Mouse (Mus musculus): ENCODE data around the gene Map2k6.
"Not testable (repeated sequence)": the region's sequence is repeated elsewhere in the genome, so short reads cannot be mapped to it uniquely, and the experiment has no call there.

Gene Map2k6

GRCm38 (mm10) chr11:110398553-110399239 lies at the start of gene Map2k6:
Gene Map2k6, plus strand, starts transcription at chr11:110399122.
- DNase-seq = peak; percentile 86

GRCm38 (mm10) chr11:110354261-110354660 lies 44.7 kb upstream of the Map2k6 start:
- no peak for DNase-seq

GRCm38 (mm10) chr11:110355131-110355530 lies 43.8 kb upstream of the Map2k6 start:
- not testable (repeated sequence) for DNase-seq

GRCm38 (mm10) chr11:110357756-110358551 lies 41.0 kb upstream of the Map2k6 start:
- DNase-seq = peak; percentile 74

DNA sequence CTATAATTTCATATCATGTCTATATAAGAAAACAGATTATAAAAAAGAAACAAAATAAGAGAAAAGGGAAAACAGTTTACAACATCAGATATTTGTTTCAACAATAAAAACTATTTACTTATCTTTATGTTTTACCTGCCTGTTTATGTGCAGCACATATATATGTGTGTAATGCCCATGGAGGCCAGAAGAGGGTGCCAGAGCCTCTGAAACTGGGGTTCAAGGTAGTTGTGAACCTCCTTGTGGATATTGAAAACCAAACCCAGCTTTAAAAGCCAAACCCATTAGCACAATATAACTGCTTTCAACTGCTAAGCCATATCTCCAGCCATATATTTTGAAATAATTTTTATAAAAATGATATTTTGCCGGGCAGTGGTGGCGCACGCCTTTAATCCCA lies 33.9 kb upstream of the Map2k6 start:
- peak; percentile 60 for DNase-seq

DNA sequence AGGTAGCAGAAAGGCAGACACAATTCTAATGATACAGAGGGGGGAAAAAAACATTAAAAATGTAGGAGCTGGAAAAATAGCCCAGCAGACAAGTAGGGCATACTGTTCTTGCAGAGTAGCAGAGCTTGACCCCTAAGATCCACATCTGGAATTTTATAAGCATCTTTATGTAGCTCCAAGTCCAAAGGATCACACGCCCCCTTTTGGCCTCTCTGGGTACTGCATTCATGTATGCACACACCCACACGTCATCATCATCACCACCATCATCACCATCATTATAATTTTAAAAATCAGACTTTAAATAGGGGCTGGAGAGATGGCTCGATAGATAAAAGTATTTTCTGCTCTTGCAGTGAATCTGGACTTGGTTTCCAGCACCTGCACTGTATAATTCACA lies 32.0 kb upstream of the Map2k6 start:
- no peak for DNase-seq

DNA sequence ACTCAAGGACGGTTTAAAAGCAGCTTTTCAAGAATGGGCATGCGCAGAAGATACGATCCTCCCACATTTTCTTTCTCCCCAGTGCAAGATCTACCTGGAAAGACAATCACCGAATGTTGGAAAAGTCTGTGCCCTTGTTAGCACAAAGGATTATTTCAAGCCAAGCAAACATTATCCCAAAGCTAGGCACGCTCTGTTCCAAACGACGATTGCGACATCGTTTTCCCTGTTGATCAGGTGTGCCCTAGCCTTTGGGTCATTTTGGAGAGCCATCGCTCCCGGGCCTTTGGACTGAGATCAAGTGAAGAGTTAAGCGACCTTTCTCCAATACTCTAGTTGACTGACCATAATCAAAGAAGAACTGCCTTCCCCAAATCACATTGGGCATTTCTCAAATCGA lies 31.3 kb upstream of the Map2k6 start:
- no peak for DNase-seq

GRCm38 (mm10) chr11:110369312-110370019 lies 29.5 kb upstream of the Map2k6 start:
- no peak for DNase-seq

DNA sequence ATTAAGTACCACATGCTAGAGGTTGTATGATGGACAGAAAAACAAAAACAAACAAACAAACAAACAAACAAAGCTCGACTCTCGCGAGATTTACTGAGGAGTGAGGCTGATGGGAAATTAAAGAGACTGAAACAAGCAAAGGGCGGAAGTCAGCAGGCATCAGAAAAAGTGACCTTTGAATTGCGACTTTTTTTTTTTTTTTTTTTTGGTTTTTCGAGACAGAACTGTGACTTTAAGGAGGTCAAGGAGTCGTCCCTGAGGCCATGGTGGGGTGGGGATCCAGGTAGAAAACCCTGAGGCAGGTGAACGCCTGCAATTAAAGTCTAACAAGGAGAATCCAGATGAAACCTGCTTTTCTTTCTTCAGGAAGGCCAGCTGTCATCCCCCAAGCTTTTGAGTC lies 27.1 kb upstream of the Map2k6 start:
- DNase-seq = no peak

DNA sequence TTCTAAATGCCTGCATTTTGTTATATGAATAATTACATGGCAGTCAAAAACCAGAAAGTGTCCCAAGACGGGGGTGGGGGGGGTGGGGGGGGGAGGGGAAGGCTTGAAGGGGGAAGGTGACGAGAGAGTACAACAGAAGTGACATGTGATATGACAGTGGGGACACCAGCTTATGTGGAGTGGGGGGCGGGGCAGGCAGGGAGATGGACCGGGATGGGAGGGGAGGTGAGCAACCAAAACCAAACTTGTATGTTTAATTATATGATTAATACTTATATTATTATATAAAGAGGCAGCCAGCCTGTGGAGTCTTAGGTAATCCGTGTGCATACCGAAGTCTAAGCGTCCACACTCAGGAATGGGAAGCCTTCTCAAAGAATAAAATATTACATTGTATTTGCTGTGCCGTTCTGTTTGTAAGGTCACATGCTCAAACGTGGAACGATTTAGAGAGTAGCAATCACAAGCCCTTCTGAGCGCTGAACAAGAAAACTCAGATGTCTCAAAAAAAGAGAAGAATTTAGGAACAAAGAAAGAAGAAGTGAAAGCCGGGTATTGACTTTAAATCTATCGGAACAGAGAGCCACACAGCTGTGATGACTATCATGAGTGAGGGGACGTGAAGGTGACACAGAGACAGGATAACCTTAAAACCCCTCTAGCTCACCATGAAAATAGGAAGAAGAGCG lies 26.5 kb upstream of the Map2k6 start:
- DNase-seq = no peak

DNA sequence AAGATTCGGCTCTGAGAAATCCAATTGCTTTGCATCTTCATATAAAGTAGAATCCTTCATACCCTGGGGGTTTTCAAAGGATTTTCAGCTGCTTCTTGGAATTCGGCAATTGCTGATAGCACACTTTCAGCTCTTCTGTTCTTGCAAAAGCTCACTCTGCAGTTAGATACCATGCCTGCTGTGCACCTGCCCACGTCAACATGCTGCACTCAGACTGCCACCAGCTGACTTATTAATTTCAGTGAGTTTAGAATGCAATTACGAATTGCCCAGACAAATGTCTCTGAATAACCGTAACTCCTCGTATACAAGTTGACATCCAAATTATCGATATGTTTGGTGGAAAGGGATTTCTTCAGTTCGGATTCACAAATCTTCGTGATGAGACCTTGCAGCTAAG lies 24.9 kb upstream of the Map2k6 start:
- DNase-seq = no peak

GRCm38 (mm10) chr11:110379661-110380309 lies 19.1 kb upstream of the Map2k6 start:
- DNase-seq = peak; percentile 65

- DNase-seq = no peak
These were observed 18.6 kb upstream of the Map2k6 start for GRCm38 (mm10) chr11:110380310-110380668.

DNA sequence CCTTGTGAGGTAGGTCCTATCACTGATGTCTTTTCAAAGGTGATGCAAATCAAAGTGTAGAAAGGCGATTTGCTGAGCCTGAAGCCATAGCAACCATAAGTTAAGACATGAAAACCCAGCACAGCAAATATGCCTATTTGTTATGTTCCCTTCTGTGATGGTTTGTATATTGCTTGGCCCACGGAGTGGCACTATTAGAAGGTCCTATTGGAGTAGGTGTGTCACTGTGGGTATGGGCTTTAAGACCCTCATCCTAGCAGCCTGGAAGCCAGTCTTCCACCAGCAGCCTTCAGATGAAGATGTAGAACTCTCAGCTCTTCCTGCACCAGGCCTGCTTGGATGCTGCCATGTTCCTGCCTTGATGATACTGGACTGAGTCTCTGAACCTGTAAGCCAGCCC lies 13.4 kb upstream of the Map2k6 start:
- DNase-seq = no peak

DNA sequence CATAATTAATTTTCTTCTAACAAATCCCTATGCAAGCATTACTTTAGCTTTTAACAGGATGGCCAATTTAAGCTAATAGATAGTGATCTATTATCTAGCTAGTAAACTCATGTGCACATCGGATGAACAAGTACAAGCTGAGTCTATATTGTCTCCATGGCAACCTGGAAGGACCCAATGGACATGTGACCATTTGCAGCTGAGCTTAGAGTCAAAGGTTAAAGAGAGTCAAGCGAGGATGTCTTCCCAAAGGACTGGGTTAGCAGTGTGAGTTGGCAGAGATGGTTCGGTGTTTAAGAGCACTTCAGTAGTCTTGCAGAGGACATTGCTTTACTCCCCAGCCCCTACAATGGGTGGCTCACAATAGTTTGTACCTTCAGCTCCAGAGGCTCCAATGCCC lies 6.2 kb upstream of the Map2k6 start:
- DNase-seq = no peak

DNA sequence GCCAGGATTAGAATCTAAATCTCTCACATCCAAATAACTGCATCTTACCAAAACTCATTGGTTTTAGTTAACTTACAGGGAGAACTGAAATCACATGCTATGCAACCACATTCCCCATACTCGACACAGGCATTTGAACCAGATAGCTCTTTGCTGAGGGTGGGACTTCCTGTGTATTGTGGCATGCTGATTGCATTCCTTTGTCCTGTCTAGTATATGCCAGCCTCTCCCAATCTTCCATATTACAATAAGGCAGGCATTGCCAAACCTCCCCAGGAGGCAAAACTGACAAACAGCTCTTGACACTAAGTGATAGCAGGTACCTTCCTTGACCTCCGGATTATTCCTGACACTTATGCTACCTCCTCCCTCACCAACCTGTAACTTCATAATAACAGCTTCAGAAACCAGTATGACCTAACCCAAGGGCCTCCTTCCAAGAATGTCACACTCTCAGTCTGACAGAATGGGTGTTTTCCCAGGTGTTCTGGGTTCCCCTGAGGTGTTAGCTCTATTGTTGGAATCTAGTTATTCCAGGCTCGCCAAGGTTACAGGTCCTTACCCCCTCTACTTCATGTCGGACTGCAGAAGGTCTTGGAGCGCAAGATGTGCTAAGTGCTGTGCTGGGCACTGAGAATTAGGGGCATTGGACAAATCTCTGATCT lies 4.0 kb upstream of the Map2k6 start:
- DNase-seq = no peak

DNA sequence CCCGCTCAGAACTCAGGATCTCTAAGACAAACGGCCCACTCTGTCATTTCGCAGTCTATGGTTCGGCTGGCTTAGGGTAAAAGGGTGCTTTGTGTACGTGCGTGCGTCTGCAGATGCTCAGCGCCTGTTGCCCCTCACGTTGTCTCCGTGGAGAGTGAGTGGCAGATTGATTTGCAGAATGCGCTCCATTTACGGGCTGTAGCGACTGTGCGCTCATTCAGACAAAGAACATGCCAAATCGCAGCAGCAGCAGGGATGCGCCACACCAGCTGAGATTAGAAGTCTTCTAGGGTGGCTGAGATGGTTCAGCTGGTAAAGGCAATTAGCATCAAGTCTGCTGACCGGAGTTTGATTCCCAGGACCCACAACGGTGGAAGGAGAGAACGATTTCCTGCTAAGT lies 2.8 kb upstream of the Map2k6 start:
- peak; percentile 75 for DNase-seq

DNA sequence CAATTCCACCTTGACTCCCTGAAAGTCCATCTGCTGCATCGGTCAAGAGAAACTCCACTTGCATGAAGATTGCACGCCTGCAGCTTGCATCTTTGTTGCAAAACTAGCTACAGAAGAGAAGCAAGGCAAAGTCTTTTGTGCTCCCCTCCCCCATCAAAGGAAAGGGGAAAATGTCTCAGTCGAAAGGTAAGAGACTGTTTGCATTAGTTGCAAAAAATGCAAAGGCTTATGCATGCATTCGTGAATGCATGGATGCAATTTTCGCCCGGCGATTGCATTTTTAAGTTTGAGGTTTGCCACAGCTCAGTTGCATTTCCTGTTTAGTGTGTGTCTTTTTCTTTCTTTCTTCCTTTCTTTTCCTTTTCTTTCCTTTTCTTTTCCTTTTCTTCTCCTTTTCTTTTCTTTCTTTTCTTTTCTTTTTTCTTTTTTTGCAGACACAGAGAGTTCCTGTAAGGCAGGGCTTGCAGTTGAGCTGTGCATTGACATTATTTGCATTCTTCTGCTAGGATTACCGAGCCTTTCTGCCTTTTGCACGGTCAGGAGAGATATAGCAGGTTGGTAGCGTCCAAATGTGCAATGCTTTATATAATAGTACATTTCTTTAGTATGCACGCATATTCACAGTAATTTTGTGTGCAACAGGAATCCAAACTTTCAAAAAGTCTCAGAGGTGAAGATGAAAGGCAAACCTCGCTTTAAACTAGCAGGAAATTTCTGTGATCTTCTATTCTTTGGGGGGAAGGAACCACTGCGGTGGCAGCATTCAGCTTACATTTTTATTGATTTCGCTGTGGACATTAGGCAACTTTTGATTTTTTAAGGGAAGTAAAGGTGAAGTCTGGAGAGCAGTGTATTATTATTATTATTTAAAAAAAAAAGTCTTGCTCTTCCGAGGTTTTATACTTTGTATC lies 573 bp downstream of the Map2k6 start:
- DNase-seq = no peak

DNA sequence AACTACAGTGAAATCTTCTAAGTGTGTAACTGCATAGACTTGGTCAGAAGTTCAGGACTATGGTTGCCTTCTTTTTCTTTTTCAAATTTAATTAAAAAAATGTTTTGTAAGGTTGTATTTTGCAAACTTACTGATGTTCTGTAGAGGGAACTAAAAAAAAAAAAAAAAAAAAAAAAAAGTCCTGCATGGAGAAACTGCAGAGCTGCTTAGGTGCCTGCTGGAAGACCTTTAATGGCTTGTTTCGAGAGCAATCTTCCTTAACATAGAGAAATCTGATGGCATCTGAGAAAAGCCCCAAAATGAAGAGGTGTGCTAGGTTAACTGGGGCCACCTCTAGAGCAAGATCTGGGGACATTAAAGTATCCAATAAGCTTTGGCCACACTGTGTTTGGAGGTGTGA lies 1.4 kb downstream of the Map2k6 start:
- no peak for DNase-seq

DNA sequence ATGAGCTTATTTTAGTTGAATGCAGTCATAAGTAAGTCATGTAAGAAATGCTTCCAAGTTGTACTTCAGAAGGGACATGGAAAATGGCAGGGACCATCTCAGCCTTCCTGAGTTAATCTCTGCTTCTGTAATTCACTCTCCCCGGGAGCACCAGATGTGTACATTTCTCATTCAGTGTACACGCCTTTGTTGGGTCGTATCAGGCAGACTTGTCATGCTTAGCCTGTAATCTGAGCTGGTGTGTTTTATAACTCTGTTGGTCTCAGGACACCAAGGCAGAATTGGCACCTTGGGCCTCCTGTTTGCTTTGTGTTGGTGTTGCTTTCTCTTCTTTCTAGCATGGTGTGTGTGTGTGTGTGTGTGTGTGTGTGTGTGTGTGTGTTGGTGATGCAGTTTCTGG lies 3.7 kb downstream of the Map2k6 start:
- DNase-seq = no peak

- DNase-seq = no peak
These were observed 4.7 kb downstream of the Map2k6 start for GRCm38 (mm10) chr11:110403602-110404001.

Data from retina, postnatal 1 day (tissue).